Mouse (Mus musculus) spleen, adult 2 months (tissue): ENCODE measurements around the gene Srsf2. TPM values are rescaled to one million over a fixed set of nuclear protein-coding genes. Genes with fewer than 3 reads are reported as not detected.
A peak's percentile ranks its signal among the peaks of the same experiment; 100 is the strongest.

Experiments
- DNase-seq, 2 experiments: peaks; one replicate each; pipeline versions ENCODE4 v3.0.0 to v3.0.0-alpha.2; 2012 to 2021; ENCODE audit warnings: low spot score in 2 of 2, low read depth in 1 of 2
- H3K27ac ChIP-seq: fragments of 200-500 bp; 2 replicates; pipeline ENCODE4 v1.5.1; 2012; ENCODE audit warnings: low read length, inconsistent platforms; ENCODE audit not compliant: insufficient read depth
- H3K27me3 ChIP-seq: fragments of 200-500 bp; 2 replicates; pipeline ENCODE4 v1.6.1; 2012; ENCODE audit warnings: mild to moderate bottlenecking, moderate library complexity, low read length, inconsistent platforms; ENCODE audit not compliant: control insufficient read depth, insufficient read depth
- H3K36me3 ChIP-seq: fragments of 200-500 bp; 2 replicates; pipeline ENCODE4 v1.6.1; 2012; ENCODE audit warnings: mild to moderate bottlenecking, low read length, inconsistent platforms; ENCODE audit not compliant: control insufficient read depth, insufficient read depth
- H3K4me1 ChIP-seq: fragments of 200-500 bp; 2 replicates; pipeline ENCODE4 v1.6.1; 2011; ENCODE audit warnings: inconsistent platforms; ENCODE audit not compliant: control insufficient read depth, insufficient read depth, insufficient read length
- H3K4me3 ChIP-seq: fragments of 200-500 bp; 2 replicates; pipeline ENCODE4 v1.5.1; 2011; ENCODE audit warnings: mild to moderate bottlenecking, inconsistent platforms; ENCODE audit not compliant: insufficient read depth, insufficient read length; ENCODE audit errors: extremely low read depth
- CTCF ChIP-seq: fragments of 200-500 bp; IDR thresholded peaks from 2 replicates; pipeline ENCODE4 v1.5.1; 2011; ENCODE audit warnings: mild to moderate bottlenecking, inconsistent platforms; ENCODE audit not compliant: insufficient read depth, insufficient read length, insufficient replicate concordance; ENCODE audit errors: extremely low read depth
- POLR2A ChIP-seq: fragments of 200-500 bp; IDR thresholded peaks from 2 replicates; pipeline ENCODE4 v1.6.1; 2011; ENCODE audit warnings: low read depth, low read length, inconsistent platforms
- WGBS: fragments of 180-500 bp; shearing (Covaris S2); methylation state at CpG from one replicate; pipeline ENCODE4 v1.1.7; 2018; 5-methylcytosine and 5-hydroxymethylcytosine counted together
- polyA plus RNA-seq: library from polyadenylated mRNA; depleted of rRNA; stranded (reverse); fragments of >200 nt; gene quantifications from 2 replicates; pipeline ENCODE4 v1.2.3, GENCODE M21; 2012

Srsf2 gene
- polyA plus RNA-seq, 1 experiment, result 546 TPM

DNA sequence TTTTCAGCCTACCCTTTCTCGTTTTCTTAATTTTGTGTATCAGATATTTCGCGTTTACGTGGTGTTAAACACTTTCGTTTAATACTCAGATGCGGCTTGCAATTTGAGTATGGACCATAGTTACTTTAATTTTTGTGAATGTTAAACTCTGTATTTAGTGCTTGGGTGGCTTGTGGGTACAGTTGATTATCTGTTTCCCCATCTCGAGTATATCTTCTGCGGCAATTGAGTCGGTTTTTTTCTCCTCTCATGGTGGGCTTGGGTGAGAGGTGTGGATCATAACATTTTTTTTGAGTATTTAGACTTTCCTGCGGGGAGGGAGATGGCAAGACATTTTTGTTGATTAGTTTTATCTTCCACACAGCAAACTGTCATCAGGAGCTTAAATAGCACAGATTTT is 1.4 kb upstream of the Srsf2 start:
- Histone ChIP-seq H3K27me3 (no peaks in the 10 kb centered on the region), H3K27ac (no peak overlapping the region), H3K4me1 (no peaks in the 10 kb centered on the region; the same call in none of the 2 replicates), H3K4me3 (peak overlapping the region; percentile 96), H3K36me3 (peaks cover 9% of the 10 kb centered on the region)
- DNase-seq, result no peak
- 8% methylated on average over 10 of the region's 10 CpGs for WGBS
- TF ChIP-seq POLR2A (no peak), CTCF (no peak)

DNA sequence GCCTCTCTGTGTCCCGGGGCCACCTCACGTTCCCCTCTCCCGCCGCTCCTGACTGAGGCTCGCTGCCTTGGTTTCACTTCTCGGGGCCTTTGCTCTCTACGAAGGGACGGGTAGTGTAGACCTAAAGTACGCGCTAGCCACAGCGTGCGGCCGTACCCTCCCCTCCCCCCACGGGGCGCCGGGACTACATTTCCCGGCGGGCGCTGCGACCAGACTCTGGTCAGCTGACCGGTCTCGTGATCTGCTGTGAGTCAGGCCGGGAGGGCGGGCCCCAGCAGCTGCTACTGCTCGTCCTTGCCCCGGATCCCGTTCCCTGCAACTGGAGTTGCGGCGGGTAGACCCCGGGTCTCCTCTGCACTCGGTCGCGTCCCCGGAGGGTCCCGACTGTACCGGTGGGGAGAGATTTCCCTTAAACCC is 626 bp upstream of the Srsf2 start:
- Histone ChIP-seq H3K4me3 (peak overlapping the region; percentile 96), H3K27me3 (no peaks in the 10 kb centered on the region), H3K36me3 (peaks cover 11% of the 10 kb centered on the region), H3K4me1 (no peaks in the 10 kb centered on the region; the same call in none of the 2 replicates), H3K27ac (peak overlapping the region; percentile 99)
- WGBS, result under 1% methylated on average over 36 of the region's 36 CpGs
- peak; percentile 88 to 96 for DNase-seq
- TF ChIP-seq CTCF (no peak), POLR2A (no peak; the same call in none of the 2 replicates)

DNA sequence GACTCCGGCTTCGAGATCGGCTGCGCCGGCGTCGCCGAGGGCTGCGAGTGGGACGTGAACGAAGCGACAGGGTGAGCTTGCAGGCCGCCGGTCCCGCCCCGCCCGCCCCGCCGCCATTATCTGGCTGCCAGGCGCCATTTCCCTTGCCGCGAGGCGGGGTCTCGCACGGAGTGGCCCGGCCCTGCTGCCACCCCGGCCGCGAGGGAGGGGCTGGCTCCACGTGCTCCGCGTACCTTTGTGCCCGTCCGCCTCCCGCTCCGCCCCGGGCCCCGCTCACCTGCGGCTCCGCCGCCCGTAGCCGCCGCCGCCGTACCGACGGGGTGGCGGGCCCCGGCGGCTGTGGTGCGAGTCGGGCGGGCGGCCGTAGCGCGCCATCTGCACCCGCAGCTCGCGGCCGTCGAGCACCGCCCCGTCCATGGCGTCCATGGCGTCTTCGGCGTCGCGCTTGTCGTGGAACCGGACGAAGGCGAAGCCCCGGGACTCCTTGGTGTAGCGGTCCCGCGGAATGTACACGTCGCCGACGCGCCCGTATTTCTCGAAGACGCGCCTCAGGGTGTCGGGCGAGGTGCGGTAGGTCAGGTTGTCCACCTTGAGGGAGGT is 503 bp downstream of the Srsf2 start, which contains the start of gene Mfsd11:
TSS of gene Mfsd11 (plus strand) at position 150 of the 600 bp plus-strand sequence.
- TF ChIP-seq CTCF (no peak), POLR2A (no peak)

DNA sequence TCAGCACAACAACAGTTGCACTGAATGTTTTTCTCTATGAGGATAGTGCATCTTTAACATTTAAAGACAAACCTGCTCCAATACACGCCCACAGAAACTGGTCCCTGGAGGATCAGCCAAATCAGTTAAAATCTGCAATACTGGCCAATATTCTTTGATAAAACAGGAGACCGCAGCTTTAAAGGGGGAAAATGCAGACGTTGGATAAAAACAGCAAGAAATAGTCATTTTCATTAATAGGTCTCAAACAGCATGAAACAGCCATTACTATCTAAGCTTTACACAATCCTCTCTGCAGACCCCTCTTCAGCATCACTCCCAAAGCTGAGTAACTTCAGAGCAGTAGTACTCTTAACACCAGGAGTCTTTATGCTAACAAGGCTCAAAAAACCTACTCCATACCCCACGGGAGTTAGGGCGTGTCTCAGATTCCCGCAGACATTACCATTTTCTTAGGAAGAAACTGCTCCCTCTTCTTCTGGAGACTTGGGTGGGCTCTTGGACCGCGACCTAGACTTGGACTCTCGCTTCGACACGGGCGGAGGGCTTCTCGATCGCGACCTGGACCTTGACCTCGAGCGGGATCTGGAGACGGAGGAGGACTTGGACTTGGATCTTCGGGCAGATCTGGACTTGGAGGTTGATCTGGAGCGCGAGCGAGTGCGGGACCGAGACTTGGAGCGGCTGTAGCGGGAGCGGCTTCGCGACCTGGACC is 1.2 kb downstream of the Srsf2 start:
- TF ChIP-seq POLR2A (no peak), CTCF (no peak)
- Histone ChIP-seq H3K4me1 (no peaks in the 10 kb centered on the region; the same call in none of the 2 replicates), H3K27me3 (no peaks in the 10 kb centered on the region), H3K27ac (peak overlapping the region; percentile 99), H3K36me3 (peaks cover 19% of the 10 kb centered on the region), H3K4me3 (peak overlapping the region; percentile 72)
- DNase-seq, result no peak
- WGBS, result under 1% methylated on average over 29 of the region's 29 CpGs

More for the DNA sequence above, 503 bp downstream of the Srsf2 start, which contains the start of gene Mfsd11:
- H3K4me1 ChIP-seq, result no peaks in the 10 kb centered on the region; the same call in none of the 2 replicates
- no peaks in the 10 kb centered on the region for H3K27me3 ChIP-seq
- DNase-seq, result peak; percentile 39 to 80
- H3K36me3 ChIP-seq, result peaks cover 18% of the 10 kb centered on the region
- peak within 1 kb of the TSS; percentile 96 for H3K4me3 ChIP-seq
- WGBS, result under 1% methylated on average over 82 of the region's 91 CpGs
- H3K27ac ChIP-seq, result peak within 1 kb of the TSS; percentile 99

DNA sequence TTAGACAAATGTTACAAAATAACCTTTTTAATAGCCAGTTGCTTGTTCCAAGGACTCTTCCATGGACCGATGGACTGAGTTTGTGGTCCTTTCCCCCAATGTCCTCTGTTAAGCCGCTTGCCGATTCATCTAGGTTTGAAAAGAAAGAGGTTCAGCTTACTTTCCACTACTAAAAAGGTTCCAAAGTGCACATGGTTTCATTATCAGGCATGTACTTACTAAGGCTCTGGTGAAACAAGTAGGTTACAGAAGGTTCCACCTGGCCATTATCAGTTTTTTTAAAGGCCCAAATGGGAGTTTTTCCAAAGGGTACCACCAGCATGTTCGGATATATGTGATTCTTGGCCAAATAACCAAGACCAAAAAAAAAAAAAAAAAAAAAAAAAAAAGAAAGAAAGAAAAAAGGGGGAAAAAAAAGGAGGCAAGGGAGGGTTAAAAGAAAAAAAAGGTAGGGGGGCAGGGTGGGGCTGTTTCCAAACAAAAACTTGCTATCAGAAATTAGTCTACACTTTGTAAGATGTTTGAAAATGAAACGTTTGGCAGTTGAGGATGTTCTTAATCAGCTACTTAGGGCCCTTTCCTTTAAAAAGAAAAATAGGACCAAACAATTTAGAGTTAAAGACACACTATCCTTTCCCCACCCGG is 1.9 kb downstream of the Srsf2 start:
- peak overlapping the region; percentile 72 for H3K4me3 ChIP-seq
- H3K27me3 ChIP-seq, result no peaks in the 10 kb centered on the region
- H3K4me1 ChIP-seq, result no peaks in the 10 kb centered on the region; the same call in none of the 2 replicates
- no peak for TF ChIP-seq POLR2A
- TF ChIP-seq CTCF, result no peak
- no peak for DNase-seq
- peaks cover 20% of the 10 kb centered on the region for H3K36me3 ChIP-seq
- no peak overlapping the region for H3K27ac ChIP-seq
- 11% methylated on average over 6 of the region's 6 CpGs for WGBS

- WGBS, result 18% methylated on average over 4 of the region's 4 CpGs
Observed at GRCm38 (mm10) chr11:116850085-116850484, 2.8 kb downstream of the Srsf2 start.

More at GRCm38 (mm10) chr11:116850085-116850484, 2.8 kb downstream of the Srsf2 start:
- Histone ChIP-seq H3K27me3 (no peaks in the 10 kb centered on the region), H3K4me3 (no peak overlapping the region), H3K4me1 (no peaks in the 10 kb centered on the region; the same call in none of the 2 replicates), H3K36me3 (peaks cover 20% of the 10 kb centered on the region), H3K27ac (no peak overlapping the region)
- TF ChIP-seq CTCF, result no peak
- TF ChIP-seq POLR2A, result no peak
- DNase-seq, result no peak
